Mouse (Mus musculus) erythroblast, adult 5-6 weeks (primary cell): ENCODE data around the gene Acacb. TPM values are rescaled to one million over a fixed set of nuclear protein-coding genes. Genes with fewer than 3 reads are reported as not detected.

ENCODE experiments used
- ATAC-seq: replicated peaks from 2 replicates; pipeline ENCODE4 v1.8.0; 2016; ENCODE audit warnings: moderate number of reproducible peaks, mild to moderate bottlenecking, moderate TSS enrichment, inconsistent platforms; ENCODE audit not compliant: poor library complexity, low FRiP score, severe bottlenecking
- total RNA-seq, 2 experiments: library from RNA; stranded (forward) in 1 of 2; stranded (reverse) in 1 of 2; fragments of 150-400 nt in 1 of 2; fragments of 200-764, 138-1000 nt in 1 of 2; gene quantifications; 2 replicates each; pipeline versions ENCODE4 v1.2.3 to v1.2.4; 2015 to 2017; ENCODE audit warnings: low replicate concordance in 2 of 2

Acacb gene
- total RNA-seq, 2 experiments from 2014 or later: not detected

GRCm38 (mm10) chr5:114173458-114173857, 27.1 kb downstream of the Acacb start:
- no peak for ATAC-seq

DNA sequence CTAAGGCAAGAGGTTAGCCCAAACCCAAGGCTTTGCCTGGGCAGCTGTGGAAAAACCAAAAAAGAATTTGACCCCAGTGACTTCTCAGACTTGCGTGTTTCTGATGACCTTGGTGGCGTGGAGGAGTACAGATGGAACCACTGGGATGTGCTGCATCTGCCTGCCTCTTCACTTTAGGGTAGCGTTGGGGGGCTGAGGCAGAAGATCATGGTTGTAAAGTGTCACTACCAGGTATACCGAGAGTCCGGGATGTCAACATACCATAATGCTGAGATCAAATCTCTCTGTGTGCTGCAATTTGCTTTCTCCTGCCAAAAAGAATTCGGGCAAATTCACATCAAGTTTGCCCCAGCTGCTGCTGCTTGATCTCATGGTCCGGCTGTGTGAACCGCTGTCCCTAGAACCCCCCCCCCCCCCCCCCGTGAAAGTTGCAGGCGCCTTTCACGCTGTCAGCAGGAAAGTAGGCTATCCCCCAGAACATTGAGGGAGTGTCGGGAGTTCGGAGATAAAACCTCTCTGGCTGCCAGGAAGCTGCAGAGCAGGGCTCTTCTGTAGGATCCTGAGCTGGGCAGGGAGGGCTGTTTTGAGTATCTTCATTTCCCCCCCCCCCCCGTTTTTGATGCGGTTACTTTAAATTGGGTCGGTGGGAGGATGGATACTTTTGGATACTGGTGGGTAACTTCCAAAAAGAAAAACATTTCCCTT, 27.7 kb downstream of the Acacb start:
- no peak for ATAC-seq

GRCm38 (mm10) chr5:114174639-114175038, 28.3 kb downstream of the Acacb start:
- no peak for ATAC-seq

DNA sequence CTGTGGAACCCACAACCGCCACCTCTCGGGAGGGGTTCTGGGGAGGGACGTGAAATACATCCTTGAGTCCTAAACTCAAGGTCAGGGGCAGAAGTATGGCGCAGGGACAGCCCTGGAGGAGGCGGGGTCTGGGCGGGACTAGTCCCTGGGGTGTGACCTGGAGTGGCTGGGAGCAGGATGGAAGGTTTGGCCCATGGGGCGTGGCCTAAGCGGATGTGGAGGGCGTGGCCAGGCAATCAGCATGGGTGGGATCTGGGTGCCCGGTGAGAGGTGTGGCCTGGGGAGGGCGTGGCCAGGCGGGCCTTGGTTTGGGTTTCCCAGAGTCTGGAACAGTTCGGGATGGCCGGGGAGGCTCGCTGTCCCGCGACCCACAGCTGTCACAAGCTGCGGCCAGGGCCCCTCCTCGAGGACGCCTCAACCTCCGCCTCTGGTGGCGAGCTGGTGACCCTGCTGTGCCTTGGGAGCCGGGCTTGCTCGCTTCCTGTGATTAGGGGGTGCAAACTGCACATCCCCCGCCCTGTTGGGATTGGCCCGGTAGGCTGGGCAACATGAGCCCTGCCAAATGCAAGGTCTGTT, 29.3 kb downstream of the Acacb start:
- ATAC-seq: peak; percentile 92

DNA sequence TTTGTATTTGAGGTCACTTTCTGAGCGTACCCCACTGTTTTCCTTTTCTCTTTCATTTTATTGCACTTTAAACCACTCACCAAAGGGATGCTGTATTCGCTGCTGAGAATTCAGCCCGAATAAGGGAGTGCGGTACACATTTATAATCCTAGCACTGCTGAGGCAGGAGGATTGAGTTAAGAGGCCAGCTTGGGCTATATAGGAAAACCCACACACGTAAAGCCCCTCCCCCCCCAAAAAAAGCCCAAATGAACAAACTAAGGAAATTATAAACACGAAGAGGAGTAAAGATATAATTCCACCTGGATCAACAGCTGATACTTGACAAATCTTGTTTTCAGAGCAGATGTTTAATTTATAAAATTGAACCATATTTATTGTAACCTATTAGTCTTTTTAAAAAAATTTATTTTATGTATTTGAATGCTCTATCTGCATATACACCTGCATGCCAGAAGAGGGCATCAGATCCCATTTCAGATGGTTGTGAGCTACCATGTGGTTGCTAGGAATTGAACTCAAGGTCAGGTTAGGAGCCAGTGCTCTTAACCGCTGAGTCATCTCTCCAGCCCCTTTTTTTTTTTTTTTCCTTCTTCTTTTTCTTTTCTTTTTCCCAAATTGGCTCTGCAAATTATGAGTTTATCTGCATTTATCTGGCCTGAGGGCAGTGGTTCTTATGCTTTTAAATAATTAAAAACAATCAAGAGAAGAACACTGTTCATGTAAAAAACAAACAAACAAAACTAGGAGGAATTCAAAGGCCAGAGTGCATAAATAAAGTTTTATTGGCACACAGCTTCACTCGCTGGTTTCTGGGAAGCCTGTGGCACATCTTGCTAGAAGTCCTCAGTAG, 30.4 kb downstream of the Acacb start:
- no peak for ATAC-seq

DNA sequence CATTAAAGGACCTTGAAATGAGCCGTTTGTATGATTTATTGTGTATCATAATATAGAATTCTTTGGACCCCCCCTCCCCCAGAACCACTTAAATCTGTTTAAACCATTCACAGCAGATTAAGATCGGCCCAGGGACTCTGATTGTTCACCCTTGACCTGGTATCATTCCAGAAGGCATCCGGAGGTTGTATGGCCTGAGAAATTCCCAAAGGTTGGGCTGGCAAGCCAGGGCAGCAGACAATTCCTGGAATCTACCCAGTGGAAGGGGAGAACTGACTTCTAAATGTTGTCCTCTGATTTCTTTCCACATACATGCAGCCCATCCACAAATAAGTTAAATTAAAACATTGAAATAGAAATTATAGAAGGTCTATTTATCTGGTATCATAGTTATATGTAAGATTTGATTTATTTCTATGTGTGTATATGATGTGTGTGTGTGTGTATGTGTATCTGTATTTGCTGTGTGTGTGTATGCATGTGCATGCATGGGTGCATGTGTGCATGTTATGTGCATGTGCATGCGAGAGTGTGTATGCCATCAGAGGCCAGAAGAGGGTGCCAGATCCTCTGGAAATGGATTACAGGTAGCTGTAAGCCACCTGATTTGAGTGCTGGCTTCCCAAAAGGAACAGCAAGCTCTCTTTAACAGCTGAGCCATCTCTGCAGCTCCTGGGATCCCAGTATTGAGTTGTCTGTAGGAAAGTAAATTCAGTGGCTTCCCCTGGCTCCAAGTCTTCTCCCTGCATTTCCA, 31.8 kb downstream of the Acacb start:
- no peak for ATAC-seq

DNA sequence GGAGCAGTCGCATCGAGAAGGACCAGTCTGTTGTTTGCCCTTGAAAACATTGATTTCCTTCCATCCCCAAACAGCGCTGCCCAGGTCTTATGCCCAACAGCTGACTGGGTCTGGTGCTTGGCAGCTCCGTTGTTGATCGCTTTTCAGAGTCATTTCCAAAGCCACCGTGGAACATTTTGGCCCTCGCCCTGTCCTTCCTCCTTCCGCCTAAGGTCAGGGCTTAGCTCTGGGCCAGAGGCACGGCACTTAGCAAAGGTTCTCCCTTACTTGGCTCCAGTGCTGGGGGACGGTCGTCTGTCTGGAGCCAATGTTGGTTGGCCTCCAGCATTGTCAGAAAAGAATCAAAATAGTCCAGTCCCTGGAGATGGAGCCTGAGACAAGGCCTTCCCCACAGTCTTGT, 33.2 kb downstream of the Acacb start:
- ATAC-seq: no peak

DNA sequence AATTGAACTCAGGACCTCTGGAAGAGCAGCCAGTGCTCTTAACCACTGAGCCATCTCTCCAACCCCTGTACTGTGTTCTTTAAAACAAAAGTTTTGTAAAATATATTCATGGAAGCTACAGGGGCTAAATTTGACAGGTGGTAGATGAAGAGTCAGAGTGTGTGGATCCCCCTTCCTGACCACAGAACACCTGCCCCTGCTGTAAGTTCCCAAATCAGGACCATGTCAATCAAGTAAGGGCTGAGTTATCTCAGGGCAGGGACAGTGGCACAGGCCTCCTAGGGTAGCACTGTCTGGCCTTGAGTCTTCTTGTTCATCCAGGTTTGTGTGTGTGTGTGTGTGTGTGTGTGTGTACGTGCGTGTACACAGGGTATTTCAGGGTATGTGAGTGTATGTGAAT, 37.2 kb downstream of the Acacb start:
- ATAC-seq: no peak

DNA sequence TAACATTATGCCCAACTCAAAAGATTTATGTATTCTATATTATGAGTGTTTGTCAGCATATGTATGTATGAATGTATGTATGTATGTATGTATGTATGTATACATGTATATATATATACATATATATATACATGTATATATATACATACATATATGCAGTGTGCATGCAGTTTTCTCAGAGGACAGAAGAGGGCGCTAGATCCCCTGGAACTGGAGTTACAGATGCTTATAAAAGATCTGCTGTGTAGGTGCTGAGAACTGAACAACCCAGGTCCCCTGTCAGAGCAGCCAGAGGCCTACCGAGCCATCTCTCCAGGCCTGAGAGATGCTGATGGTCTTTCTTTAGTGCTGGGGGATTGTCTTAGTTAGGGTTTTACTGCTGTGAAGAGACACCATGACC, 40.8 kb downstream of the Acacb start:
- ATAC-seq: no peak

DNA sequence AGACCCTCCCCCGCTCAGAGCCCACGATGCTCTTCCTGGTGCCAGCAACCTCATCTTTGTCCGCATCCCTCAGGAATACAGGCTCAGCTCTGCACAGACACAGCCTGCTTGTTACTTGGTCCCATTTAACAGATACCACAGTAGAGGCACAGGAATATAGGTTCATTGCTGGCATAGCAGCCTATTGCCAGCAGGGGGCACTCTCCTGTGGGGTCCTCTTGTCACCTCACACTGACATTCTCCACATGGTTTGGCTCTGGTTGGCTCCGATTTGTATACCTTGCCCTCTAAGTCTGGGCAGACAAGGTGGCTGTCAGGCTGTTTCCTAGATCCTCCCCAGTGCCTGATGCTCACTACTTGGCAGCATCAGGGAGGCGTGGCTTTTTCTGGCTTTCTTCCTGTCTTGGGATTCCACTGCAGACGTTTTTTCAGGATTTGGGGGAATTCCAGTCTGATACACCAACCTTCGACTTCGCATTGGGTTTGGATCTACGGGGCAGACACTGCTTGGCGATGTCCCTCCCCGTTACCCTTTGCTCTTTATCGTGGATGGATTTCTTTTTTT, 42.6 kb downstream of the Acacb start:
- ATAC-seq: no peak

GRCm38 (mm10) chr5:114194161-114194560, 47.8 kb downstream of the Acacb start:
- no peak for ATAC-seq

DNA sequence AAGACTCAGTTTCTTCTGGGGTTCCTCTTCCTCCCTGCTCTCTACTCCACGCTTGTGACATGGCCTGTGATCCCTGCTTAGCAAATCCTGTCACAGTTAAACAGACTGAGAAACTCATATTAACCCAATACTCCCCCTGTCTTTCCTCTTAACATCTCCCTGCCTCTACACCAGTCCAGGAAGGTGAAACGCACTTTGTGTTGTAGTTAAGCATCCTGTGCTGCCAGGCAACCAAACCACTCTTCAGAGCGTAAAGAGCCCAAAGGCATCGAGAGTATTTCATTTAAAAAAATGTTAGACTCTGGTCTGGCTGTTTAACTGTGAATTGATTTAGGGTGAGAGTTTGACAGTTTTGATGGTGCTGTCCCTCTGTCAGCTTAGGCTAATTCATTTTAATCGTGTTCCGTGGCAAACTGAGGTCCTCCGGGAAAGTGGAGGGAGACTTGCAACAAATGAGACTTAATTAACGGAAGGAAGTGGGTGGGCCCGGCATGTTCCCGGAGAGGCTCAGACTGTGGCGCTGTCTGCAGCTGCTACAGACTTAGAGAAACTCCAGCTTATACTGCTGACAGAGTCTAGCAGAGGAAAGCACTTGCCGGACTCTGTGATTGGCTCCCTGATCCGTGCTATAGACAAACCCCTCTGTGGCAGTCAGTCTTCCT, 52.9 kb downstream of the Acacb start:
- ATAC-seq: no peak

DNA sequence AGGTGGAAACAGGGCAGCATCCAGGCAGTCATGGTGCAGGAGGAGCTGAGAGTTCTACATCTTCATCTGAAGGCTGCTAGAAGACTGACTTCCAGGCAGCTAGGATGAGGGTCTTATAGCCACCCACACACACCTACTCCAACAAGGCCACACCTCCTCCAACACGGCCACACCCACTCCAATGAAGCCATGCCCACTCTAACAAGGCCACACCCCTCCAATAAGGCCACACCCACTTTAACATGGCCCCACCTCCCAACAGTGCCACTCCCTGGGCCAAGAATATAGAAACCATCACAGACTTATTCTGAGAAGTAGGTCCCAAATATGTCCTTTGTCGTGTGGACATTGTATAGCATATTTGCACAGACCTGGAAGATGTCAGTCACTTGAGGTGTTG, 59.8 kb downstream of the Acacb start:
- no peak for ATAC-seq

DNA sequence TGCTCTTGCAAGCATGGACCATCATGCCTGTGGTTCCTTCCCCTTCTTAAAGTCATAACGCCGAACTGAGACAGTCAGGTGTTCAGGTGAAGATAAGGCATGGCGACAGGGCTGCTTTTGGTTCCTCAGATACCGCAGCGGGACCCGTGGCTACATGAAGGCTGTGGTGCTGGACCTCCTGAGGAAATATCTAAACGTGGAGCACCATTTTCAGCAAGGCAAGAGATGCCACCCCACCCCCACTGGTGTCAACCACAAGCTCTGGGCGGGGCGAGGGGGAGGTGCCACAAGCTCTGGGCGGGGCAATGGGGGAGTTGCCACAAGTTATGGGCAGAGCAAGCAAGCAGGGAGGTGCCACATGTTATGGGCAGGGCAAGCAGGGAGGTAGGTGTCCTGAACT, 66.8 kb downstream of the Acacb start:
- peak; percentile 62; the same call in 1 of the 2 replicates for ATAC-seq

DNA sequence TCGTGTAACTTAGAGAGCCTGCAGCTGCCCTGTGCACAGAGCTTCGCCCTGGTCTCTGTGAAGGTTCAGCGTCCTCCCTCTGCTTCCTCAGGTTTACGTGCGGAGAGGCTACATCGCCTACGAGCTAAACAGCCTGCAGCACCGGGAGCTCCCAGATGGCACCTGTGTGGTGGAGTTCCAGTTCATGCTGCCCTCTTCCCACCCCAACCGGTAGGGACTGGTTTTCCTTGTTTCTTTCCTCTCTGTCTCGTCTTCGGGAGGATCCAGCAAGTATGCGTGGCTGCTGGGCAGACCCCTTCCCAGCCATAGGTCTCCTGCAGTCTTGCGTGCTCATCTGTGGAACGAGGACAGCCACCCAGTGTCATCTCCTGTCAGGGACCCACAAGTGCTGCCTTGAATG, 72.4 kb downstream of the Acacb start:
- no peak for ATAC-seq

GRCm38 (mm10) chr5:114226051-114226450, 79.7 kb downstream of the Acacb start:
- ATAC-seq: no peak

DNA sequence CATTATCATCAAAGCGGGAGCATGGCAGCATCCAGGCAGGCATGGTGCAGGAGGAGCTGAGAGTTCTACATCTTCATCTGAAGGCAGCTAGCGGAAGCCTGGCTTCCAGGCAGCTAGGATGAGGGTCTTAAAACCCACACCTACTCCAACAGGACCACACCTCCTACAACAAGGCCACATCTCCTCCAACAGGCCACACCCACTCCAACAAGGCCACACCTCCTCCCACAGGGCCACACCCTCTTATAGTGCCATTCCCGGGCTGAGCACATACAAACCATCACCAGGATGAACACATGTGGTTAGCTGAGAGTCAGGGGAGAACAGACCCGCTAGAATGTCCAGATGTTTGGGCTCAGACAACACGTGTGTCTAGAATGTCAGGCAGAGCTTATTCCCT, 82.6 kb downstream of the Acacb start:
- no peak for ATAC-seq

DNA sequence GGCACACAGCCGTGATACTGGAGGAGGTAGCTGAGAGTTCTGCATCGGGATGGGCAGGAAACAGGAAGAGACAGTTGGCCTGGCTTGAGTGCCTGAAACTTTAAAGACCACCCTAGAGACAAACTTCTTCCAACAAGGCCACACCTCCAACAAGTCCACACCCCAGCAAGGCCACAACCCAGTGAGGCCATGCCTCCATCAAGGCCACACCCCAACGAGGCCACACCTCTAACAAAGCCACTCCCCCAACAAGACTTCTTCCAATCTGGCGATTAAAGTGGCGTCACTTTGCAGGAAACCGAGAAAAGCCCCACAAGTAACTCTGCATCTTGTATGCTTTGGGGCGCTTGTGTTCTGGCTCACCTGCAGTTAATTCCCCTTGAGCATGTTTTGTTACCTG, 92.6 kb downstream of the Acacb start:
- ATAC-seq: no peak

DNA sequence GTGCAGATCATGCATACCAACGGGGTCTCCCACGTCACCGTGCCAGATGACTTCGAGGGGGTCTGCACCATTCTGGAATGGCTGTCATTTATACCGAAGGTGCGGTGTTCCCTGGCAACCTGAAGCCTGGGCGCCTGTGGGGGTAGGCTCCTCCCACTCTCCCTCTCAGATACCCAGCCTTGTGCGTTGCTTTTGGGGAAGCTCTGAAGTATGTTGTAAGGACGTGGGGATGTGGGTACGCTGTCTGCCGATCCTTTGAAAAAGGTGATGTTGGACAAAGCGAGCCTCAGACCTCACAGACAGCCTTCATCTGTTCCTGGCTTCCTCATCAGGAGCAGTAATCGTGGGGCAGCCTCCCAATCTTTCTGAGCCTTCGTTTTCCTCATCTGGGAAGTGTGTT, 93.4 kb downstream of the Acacb start:
- no peak for ATAC-seq
